Mouse (Mus musculus): ENCODE data around the gene Mmp25. TPM values are rescaled to one million over a fixed set of nuclear protein-coding genes. Genes with fewer than 3 reads are reported as not detected.
A peak's percentile ranks its signal among the peaks of the same experiment; 100 is the strongest.

Mmp25 gene
- 1.3 and 1.9 TPM in 2 replicates for polyA plus RNA-seq (2012; rRNA removed)

DNA sequence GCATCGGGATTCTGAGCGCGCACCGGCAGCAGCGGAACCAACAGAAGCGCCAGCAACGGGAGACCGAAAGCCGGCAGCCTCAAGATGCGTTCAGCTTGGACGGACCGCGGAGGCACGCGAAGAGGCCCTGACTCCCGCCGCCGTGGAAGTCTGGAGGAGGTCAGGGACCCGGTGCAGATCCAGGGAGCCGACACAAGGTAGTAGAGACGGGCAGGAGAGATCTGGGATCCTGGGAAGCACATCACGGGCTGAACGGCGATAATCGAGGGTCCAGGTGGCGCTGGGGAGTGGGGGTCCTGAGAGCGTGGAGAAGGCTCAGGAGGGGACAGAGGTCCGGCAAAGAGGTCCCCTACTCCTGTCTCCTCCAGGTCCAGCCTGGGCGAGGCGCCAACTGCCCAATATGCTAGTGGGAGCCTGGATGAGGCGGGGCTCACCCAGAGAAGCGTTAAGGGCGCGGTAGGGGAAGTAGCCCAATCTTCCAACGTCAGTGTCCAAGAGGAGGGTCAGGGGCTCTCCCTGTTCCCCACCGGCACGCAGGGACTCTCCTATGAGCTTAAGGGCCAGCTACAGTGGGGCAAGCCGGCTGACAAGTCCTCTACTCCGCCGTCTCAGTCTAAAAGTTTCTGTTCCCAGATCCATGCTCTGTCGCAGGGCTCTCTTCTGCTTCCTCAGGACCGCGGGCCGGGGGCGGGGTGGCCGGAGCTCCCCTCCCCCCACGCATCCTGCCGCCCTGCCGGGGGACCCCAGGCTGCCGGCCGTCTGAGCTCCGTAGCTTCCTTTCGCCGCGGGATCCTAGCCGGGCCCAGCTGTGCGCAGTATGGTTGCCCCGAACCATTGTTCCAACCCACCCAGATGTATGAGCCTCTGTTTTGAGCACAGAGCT is at the start of gene Mmp25:
Mmp25 (minus strand) TSS at position 665 of the 883 bp plus-strand sequence.
- TF ChIP-seq CTCF (IDR thresholded peaks at IDR 0.05; ENCODE audit: borderline replicate concordance, extremely low read depth, insufficient read depth, insufficient read length), result no peak
- TF ChIP-seq POLR2A (IDR thresholded peaks at IDR 0.05; ENCODE audit: borderline replicate concordance, extremely low read depth, insufficient read depth, insufficient read length, poor library complexity, severe bottlenecking), result no peak
- DNase-seq (ENCODE audit: low read depth), result peak; percentile 14

DNA sequence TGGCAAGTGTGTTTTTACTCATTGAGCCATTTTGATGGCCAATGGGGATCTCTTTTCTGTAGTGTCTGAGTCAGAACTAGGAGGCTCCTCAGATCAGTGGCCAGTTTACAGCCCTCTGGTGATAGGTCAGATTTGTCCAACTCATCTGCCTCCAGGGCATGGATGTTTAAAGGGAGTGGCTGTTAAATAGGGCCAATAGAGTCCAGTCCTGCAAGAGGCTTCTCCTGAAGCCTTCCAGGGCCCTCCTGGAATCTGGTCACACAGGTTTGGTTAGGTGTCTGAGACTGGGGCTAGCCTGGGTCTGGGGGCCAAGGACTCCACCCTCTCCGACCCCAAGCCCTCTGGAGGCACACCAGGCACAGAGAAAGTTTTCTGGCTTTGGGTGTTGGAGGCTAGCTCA is 49.4 kb upstream of the Mmp25 start:
- TF ChIP-seq POLR2A (IDR thresholded peaks at IDR 0.05; ENCODE audit: borderline replicate concordance, extremely low read depth, insufficient read depth, insufficient read length, poor library complexity, severe bottlenecking), result no peak
- TF ChIP-seq CTCF (IDR thresholded peaks at IDR 0.05; ENCODE audit: borderline replicate concordance, extremely low read depth, insufficient read depth, insufficient read length), result no peak
- no peak for DNase-seq (ENCODE audit: low read depth)

DNA sequence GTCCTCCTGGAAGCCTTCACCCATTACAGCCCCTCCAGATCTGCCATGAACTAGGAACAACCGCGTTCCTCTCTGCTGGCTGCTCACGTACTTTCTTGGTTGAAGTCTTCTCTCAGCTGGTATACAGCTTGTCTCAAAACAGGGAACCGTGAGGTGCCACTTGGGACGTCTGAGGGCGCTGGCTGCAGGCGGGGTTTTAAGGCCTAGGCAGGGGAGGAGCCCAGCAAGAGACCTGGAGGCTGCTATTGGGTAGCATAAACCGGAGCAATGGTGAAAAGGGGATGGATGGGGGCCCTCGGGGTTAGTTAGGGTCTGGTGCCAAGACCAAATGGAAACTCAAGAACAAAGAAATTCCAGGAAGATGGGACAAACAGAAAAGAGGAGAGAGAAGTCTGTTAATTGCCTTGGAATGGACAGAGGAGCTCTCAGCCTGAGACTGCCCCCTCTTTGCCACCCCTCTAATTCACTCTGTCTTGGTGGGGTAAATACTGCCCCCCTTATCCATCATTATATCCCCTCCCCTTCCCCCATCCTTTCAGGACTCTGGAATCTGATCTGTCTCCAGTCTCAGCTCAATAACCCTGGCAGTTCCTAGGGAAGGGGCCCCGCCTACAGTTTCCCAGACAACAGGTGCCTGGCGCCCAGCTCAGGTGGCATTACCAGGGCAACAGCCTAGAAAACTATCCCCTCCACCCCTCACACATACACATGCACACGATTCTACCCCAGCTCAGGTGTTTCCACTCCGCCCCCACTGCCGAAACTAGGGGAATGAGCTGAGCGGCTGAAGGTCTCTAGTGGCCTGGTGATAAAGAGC is 39.0 kb upstream of the Mmp25 start, which contains the start of gene Cldn9:
Cldn9 (minus strand) TSS at position 171 of the 817 bp plus-strand sequence.
- TF ChIP-seq POLR2A (IDR thresholded peaks at IDR 0.05; ENCODE audit: borderline replicate concordance, extremely low read depth, insufficient read depth, insufficient read length, poor library complexity, severe bottlenecking) (no peak), CTCF (IDR thresholded peaks at IDR 0.05; ENCODE audit: borderline replicate concordance, extremely low read depth, insufficient read depth, insufficient read length) (no peak)
- DNase-seq (ENCODE audit: low read depth), result peak; percentile 51

DNA sequence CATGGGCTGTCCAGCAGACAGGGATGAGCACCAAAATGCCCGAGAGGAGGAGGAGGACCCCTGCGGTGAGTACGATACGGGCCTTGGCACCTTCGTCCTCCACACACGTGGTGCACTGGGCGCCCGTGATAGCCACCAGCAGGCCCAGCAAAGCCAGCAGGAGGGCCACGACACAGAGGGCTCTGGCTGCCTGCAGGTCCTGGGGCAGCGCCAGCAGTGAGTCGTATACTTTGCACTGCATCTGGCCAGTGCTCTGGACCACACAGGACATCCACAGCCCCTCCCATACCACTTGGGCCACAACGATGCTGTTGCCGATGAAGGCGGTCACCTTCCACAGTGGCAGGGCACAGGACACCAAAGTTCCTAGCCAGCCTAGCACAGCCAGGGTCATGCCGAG is 38.1 kb upstream of the Mmp25 start:
- TF ChIP-seq POLR2A (IDR thresholded peaks at IDR 0.05; ENCODE audit: borderline replicate concordance, extremely low read depth, insufficient read depth, insufficient read length, poor library complexity, severe bottlenecking) (no peak), CTCF (IDR thresholded peaks at IDR 0.05; ENCODE audit: borderline replicate concordance, extremely low read depth, insufficient read depth, insufficient read length) (no peak)
- DNase-seq (ENCODE audit: low read depth), result no peak

DNA sequence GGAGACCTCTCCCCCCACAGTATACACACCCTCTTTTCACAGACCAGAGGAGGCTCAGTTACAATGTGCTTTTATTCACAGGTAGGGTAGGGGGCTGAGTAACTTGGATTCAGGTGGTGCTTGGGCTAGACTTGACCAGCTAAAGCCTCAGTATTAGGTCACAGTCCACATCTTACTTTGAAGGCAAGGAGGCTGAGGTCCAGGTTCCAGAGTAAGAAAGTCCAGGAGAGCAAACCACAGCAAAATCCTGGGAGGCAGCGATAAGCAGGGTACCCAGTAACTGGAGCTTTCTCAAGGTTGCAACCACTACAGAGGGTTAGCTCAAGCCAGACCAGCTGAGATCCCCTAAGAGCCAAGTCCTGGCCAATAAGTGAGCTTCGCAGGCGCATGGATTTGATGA is 37.5 kb upstream of the Mmp25 start:
- no peak for DNase-seq (ENCODE audit: low read depth)
- no peak for TF ChIP-seq POLR2A (IDR thresholded peaks at IDR 0.05; ENCODE audit: borderline replicate concordance, extremely low read depth, insufficient read depth, insufficient read length, poor library complexity, severe bottlenecking)
- no peak for TF ChIP-seq CTCF (IDR thresholded peaks at IDR 0.05; ENCODE audit: borderline replicate concordance, extremely low read depth, insufficient read depth, insufficient read length)

DNA sequence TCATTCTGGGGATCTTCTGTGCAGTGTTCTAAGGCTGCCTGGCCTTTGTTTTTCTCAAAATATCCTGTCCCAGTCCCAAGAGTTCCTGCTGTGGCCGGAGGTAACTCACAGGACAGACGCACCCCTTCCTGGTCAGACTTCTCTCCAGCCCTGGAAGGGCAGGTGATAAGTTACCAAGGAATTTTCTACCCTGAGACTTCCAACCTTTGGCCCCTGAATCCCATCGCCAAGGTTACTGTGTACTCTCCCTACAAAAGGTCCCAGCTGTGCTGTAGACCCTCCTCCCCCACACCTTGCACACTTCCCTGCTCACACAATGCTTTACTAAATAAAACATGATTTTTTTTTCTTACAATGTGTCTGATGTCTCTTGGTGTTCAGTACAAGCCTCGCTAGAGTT is 37.0 kb upstream of the Mmp25 start:
- DNase-seq (ENCODE audit: low read depth), result no peak
- TF ChIP-seq CTCF (IDR thresholded peaks at IDR 0.05; ENCODE audit: borderline replicate concordance, extremely low read depth, insufficient read depth, insufficient read length) (no peak), POLR2A (IDR thresholded peaks at IDR 0.05; ENCODE audit: borderline replicate concordance, extremely low read depth, insufficient read depth, insufficient read length, poor library complexity, severe bottlenecking) (no peak)

DNA sequence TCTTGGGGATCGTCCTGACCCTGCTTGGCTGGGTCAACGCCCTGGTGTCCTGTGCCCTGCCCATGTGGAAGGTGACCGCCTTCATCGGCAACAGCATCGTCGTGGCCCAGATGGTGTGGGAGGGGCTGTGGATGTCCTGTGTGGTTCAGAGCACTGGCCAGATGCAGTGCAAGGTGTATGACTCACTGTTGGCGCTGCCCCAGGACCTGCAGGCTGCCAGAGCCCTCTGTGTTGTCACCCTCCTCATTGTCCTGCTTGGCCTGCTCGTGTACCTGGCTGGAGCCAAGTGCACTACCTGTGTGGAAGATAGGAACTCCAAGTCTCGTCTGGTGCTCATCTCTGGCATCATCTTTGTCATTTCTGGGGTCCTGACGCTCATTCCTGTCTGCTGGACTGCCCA is 36.0 kb upstream of the Mmp25 start:
- no peak for DNase-seq (ENCODE audit: low read depth)

DNA sequence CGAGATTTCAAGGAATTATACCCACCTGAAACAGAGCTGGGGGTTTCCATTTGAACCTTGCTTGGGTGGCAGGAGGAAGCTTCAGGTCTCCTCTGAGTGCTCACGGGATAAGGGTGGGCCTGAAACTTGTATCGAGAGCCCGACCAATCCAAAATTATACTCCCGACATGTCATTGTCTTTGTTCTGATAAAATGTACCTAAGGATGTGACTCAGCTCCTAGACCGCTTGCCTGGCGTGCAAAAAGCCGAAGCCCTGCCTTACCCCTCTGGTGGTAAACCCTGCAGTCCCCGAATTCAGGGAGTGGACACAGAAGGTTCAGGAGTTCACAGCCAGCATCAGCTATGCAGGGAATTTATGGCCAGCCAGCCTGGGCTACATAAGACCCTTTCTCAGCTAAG is 35.3 kb upstream of the Mmp25 start:
- TF ChIP-seq CTCF (IDR thresholded peaks at IDR 0.05; ENCODE audit: borderline replicate concordance, extremely low read depth, insufficient read depth, insufficient read length) (no peak), POLR2A (IDR thresholded peaks at IDR 0.05; ENCODE audit: borderline replicate concordance, extremely low read depth, insufficient read depth, insufficient read length, poor library complexity, severe bottlenecking) (no peak)
- DNase-seq (ENCODE audit: low read depth), result no peak

More for the DNA sequence above, 36.0 kb upstream of the Mmp25 start:
- TF ChIP-seq CTCF (IDR thresholded peaks at IDR 0.05; ENCODE audit: borderline replicate concordance, extremely low read depth, insufficient read depth, insufficient read length) (no peak), POLR2A (IDR thresholded peaks at IDR 0.05; ENCODE audit: borderline replicate concordance, extremely low read depth, insufficient read depth, insufficient read length, poor library complexity, severe bottlenecking) (no peak)

DNA sequence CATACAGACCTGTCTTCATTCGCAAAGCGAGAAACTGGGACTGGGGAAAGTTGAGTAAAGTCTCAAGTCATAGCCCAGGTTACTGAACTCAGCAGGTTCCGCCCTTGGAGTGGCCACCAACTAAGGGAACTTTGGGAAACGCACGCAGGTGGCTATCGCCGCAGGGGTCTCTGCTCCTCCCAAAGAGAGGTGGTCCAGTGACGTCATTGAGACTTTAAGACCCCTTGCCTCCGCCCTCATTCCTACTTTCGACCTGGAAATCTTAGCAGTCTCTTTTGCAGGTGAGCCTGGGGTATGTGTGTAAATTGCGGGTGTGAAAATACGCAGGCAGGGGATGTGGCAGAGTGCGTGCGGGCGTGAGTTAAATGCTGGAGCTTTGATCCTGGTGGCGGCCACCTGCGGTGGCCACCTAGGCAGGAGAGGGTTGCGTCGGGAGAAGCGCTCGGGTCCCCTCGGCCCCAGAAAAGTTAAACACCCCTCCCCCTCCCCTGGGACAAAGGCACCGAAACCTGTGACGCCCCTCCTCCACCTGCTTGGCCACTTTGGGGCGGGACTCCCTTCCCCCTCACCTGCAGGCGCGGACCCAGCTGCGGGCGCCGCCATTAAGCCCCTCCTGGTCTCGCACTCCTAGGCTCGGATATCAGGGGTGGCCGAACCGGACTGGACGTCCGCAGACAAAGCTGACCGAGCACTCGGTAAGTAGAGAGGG is 34.2 kb upstream of the Mmp25 start, which contains the start of gene Cldn6:
Cldn6 (plus strand) TSS at position 123 of the 709 bp plus-strand sequence.
- TF ChIP-seq CTCF (IDR thresholded peaks at IDR 0.05; ENCODE audit: borderline replicate concordance, extremely low read depth, insufficient read depth, insufficient read length) (no peak), POLR2A (IDR thresholded peaks at IDR 0.05; ENCODE audit: borderline replicate concordance, extremely low read depth, insufficient read depth, insufficient read length, poor library complexity, severe bottlenecking) (no peak)
- DNase-seq (ENCODE audit: low read depth), result no peak

DNA sequence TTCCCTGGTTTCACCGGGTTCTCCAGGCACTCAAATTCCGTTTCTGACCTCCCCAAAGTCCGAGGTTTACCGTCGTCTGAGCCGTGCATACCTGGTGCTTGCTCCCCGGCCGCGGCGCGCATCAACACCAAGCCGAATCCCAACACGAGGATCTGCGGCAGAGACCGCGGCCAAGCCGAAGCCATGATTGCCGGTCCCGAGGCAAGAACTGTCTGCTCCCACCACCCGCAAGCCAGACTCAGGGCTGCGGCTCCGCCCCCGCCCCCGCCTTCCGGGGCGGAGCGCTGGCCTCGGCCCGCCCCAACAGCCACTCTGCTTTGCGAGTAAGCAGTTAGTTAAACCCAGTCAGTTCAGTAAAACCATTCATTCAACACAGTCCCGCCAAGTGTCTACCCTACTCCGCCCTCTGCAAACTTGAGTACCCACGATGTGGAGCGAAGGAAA is 32.2 kb upstream of the Mmp25 start, which contains the start of gene Tnfrsf12a:
Tnfrsf12a (minus strand) TSS at position 233 of the 444 bp plus-strand sequence.
- DNase-seq (ENCODE audit: low read depth), result peak; percentile 91
- TF ChIP-seq POLR2A (IDR thresholded peaks at IDR 0.05; ENCODE audit: borderline replicate concordance, extremely low read depth, insufficient read depth, insufficient read length, poor library complexity, severe bottlenecking), result peak; percentile 33; the same call in 1 of the 2 replicates
- TF ChIP-seq CTCF (IDR thresholded peaks at IDR 0.05; ENCODE audit: borderline replicate concordance, extremely low read depth, insufficient read depth, insufficient read length), result no peak

All from brain, embryonic 14.5 days (tissue).